Mouse (Mus musculus) brain, embryonic 18.5 days (tissue): ENCODE measurements around the gene Gm1979.
"Not testable (repeated sequence)": the region's sequence is repeated elsewhere in the genome, so short reads cannot be mapped to it uniquely, and the experiment has no call there.

Experiments used
- DNase-seq: peaks from one replicate; pipeline ENCODE4 v3.0.0-alpha.2; 2012; ENCODE audit warnings: low read depth, low spot score

Gene Gm1979

DNA sequence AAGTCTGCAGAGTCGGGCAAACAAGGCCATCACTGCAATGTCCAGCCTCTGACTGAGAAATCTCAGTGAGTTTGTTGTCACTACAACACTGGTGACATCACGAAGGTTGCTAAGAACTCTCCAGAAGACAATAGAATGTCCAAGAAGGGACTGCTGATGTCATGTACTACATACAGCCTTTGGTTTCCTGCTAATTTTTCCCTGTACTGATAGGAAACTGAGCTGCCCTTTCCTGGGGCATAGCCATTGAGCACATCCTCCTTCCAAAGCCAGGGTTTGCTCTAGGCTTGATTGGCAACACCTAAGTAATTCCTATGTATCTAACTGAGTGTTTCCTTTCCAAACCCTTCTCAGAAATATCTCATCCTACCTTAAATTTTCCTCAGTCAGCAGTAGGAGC lies at the start of gene Gm1979:
Gene Gm1979, minus strand, starts transcription at position 101 of the 400 bp plus-strand sequence.
- DNase-seq = not testable (repeated sequence)

DNA sequence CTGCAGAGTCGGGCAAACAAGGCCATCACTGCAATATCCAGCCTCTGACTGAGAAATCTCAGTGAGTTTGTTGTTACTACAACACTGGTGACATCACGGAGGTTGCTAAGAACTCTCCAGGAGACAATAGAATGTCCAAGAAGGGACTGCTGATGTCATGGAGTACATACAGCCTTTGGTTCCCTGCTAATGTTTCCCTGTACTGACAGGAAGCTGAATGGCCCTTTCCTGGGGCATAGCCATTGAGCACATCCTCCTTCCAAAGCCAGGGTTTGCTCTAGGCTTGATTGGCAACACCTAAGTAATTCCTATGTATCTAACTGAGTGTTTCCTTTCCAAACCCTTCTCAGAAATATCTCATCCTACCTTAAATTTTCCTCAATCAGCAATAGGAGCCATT lies 34.9 kb upstream of the Gm1979 start, which contains the start of gene Speer4a:
Gene Speer4a, minus strand, starts transcription at position 101 of the 400 bp plus-strand sequence.
- DNase-seq = not testable (repeated sequence)

DNA sequence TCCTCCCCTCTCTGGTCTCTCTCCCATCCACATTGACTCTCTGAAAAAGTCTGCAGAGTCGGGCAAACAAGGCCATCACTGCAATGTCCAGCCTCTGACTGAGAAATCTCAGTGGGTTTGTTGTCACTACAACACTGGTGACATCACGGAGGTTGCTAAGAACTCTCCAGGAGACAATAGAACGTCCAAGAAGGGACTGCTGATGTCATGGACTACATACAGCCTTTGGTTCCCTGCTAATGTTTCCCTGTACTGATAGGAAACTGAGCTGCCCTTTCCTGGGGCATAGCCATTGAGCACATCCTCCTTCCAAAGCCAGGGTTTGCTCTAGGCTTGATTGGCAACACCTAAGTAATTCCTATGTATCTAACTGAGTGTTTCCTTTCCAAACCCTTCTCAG lies 18.2 kb upstream of the Gm1979 start, which contains the start of gene Gm5862:
Gene Gm5862, minus strand, starts transcription at position 101 of the 400 bp plus-strand sequence.
- not testable (repeated sequence) for DNase-seq

DNA sequence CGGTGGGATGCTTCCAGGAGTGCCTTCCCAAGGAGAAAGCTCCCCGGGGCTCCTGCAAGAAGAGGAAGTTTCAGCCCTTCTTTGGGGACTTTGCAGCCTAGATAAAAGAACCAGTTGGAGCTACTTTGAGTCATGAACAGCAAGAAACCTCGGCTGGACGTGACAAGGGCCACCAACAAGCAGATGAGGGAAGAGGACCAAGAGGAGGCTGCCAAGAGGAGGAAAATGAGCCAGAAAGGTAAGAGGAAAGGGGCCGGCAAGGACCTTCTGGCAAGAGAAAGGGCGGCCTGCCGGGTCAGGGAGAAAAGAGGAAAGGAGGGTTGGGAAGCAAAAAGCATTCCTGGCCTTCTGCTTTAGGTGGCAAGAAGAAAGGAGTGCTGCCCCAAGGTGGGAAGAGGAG lies 3.1 kb upstream of the Gm1979 start:
- DNase-seq = not testable (repeated sequence)

DNA sequence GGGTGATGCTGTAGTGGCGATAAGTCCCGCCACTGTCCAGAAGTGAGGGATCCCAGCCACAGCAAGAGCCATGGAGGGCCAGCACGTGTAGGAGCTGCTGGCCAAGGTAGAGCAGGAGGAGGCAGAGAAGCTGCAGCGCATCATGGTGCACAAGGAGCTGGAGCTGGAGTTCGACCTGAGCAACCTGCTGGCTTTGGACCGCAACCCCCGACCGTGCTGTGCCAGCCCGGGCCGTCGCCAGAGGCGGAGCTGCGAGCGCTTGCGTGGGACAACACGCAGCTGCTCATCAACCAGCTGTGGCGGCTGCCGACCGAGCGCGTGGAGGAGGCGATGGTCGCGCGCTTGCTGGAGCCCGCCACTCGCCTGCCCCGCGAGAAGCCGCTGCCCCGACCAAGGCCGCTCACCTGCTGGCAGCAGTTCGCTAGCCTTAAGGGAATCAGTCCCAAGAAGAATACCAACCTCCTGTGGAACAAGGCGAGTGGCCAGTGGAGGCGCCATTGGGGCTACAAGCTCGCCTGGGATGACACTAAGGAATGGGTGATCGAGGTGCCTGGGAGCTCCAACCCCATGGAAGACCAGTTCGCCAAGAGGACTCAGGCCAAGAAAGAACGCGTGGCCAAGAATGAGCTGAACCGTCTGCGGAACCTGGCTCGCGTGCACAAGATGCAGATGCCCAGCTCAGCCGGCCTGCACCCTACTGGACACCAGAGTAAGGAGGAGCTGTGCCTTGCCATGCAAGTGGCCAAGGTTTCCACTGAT lies 2.5 kb upstream of the Gm1979 start:
- DNase-seq = not testable (repeated sequence)

DNA sequence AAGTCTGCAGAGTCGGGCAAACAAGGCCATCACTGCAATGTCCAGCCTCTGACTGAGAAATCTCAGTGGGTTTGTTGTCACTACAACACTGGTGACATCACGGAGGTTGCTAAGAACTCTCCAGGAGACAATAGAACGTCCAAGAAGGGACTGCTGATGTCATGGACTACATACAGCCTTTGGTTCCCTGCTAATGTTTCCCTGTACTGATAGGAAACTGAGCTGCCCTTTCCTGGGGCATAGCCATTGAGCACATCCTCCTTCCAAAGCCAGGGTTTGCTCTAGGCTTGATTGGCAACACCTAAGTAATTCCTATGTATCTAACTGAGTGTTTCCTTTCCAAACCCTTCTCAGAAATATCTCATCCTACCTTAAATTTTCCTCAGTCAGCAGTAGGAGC lies 16.0 kb downstream of the Gm1979 start, which contains the start of gene Gm21698:
Gene Gm21698, minus strand, starts transcription at position 101 of the 400 bp plus-strand sequence.
- not testable (repeated sequence) for DNase-seq

DNA sequence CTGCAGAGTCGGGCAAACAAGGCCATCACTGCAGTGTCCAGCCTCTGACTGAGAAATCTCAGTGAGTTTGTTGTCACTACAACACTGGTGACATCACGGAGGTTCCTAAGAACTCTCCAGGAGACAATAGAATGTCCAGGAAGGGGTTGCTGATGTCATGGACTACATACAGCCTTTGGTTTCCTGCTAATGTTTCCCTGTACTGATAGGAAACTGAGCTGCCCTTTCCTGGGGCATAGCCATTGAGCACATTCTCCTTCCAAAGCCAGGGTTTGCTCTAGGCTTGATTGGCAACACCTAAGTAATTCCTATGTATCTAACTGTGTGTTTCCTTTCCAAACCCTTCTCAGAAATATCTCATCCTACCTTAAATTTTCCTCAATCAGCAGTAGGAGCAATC lies 32.0 kb downstream of the Gm1979 start, which contains the start of gene Gm21680:
Gene Gm21680, minus strand, starts transcription at position 101 of the 400 bp plus-strand sequence.
- not testable (repeated sequence) for DNase-seq

DNA sequence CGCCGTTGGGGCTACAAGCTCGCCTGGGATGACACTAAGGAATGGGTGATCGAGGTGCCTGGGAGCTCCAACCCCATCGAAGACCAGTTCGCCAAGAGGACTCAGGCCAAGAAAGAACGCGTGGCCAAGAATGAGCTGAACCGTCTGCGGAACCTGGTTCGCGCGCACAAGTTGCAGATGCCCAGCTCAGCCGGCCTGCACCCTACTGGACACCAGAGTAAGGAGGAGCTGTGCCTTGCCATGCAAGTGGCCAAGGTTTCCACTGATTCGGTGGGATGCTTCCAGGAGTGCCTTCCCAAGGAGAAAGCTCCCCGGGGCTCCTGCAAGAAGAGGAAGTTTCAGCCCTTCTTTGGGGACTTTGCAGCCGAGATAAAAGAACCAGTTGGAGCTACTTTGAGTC lies 47.5 kb downstream of the Gm1979 start:
- DNase-seq = not testable (repeated sequence)

DNA sequence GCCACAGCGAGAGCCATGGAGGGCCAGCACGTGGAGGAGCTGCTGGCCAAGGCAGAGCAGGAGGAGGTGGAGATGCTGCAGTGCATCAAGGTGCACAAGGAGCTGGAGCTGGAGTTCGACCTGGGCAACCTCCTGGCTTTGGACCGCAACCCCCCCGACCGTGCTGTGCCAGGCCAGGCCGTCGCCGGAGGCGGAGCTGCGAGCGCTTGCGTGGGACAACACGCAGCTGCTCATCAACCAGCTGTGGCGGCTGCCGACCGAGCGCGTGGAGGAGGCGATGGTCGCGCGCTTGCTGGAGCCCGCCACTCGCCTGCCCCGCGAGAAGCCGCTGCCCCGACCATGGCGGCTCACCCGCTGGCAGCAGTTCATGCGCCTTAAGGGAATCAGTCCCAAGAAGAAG lies 48.0 kb downstream of the Gm1979 start:
- DNase-seq = not testable (repeated sequence)

DNA sequence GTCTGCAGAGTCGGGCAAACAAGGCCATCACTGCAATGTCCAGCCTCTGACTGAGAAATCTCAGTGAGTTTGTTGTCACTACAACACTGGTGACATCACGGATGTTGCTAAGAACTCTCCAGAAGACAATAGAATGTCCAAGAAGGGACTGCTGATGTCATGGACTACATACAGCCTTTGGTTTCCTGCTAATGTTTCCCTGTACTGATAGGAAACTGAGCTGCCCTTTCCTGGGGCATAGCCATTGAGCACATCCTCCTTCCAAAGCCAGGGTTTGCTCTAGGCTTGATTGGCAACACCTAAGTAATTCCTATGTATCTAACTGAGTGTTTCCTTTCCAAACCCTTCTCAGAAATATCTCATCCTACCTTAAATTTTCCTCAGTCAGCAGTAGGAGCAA lies 50.3 kb downstream of the Gm1979 start, which contains the start of gene Gm21671:
Gene Gm21671, minus strand, starts transcription at position 101 of the 400 bp plus-strand sequence.
- not testable (repeated sequence) for DNase-seq
